Mouse (Mus musculus): ENCODE measurements around the gene Psmc6. TPM values are rescaled to one million over a fixed set of nuclear protein-coding genes. Genes with fewer than 3 reads are reported as not detected.

Gene Psmc6
- total and polyA plus RNA-seq, 3 experiments: 125 to 270 (median 208) TPM

DNA sequence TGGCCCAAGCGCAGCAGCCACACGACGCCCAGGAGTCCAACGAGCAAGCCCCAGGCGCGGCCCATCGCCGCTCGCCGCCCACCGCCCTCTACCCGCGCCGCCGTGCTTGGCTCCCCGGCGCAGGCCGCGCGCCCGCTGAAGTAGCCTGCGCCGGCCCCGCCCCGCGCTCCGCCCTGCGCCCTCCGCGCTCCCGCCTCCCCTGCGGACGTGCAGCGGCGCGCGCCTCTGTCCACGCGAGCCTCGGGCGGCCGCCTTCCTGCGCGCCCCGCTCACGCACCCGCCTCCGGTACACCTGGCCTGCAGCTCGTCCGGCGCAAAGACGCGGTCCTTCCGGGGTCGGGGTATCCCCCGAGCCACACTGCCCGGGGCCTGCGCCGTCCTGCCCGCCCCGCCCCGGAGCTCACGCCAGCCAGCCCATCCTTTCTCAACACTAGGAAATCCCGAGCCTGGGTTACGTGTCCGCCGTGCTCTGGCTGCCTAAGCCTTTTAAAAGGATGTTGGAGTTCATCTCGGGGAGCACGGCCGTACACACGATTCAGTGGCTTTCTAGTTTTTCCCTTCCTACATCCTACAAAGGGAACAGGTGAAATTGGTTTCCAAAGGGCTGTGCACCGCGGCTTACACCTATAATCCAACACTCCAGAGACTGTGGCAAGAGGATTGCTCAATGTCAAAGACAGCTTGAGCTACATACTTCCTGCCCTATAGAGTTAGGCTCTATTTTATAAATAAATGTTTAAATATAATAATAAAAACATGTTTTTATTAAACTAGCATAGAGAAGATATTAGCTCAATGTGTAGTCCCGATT, 11.0 kb upstream of the Psmc6 start, which contains the start of gene Ero1l:
Ero1l (minus strand) TSS at position 346 of the 811 bp plus-strand sequence.
- DNase-seq (ENCODE audit: low read depth, low spot score): peak; percentile 86
- peak within 1 kb of the TSS; percentile 96 for H3K27ac ChIP-seq (ENCODE audit: control insufficient read depth, low read depth, low read length)
- TF ChIP-seq ZMIZ1 (IDR thresholded peaks at IDR 0.05; ENCODE audit: low read depth, low read length) (peak; percentile 97), TBP (IDR thresholded peaks at IDR 0.05; ENCODE audit: low read depth, low read length) (0 out of 2 replicates have a peak, but pooled peaks have one; percentile 26), ETS1 (IDR thresholded peaks at IDR 0.05; ENCODE audit: low read depth, low read length) (0 out of 2 replicates have a peak, but pooled peaks have one; percentile 8), TAL1 (IDR thresholded peaks at IDR 0.05; ENCODE audit: low read length) (no peak), HCFC1 (IDR thresholded peaks at IDR 0.05; ENCODE audit: low read depth, low read length) (peak; percentile 41), ZC3H11A (IDR thresholded peaks at IDR 0.05; ENCODE audit: low read depth, low read length) (no peak), NRF1 (IDR thresholded peaks at IDR 0.05; ENCODE audit: insufficient read depth, low read depth, low read length, poor library complexity, severe bottlenecking) (peak; percentile 61), EP300 (IDR thresholded peaks at IDR 0.05; ENCODE audit: low read depth in 1 of 2, low read length in 2 of 2) (no peak), USF1 (IDR thresholded peaks at IDR 0.05; ENCODE audit: low read depth, low read length) (no peak), E2F4 (IDR thresholded peaks at IDR 0.05; ENCODE audit: borderline replicate concordance, low read depth, low read length) (no peak), GATA1 (IDR thresholded peaks at IDR 0.05; ENCODE audit: low read depth, low read length) (no peak), CTCF (IDR thresholded peaks at IDR 0.05 in 2 of 3, conservative IDR thresholded peaks at IDR 0.05 in 1 of 3; ENCODE audit: control insufficient read depth in 1 of 3, insufficient read depth in 1 of 3, low read depth in 2 of 3, low read length in 3 of 3, poor library complexity in 1 of 3, severe bottlenecking in 1 of 3) (no peak), MAFK (IDR thresholded peaks at IDR 0.05; ENCODE audit: borderline replicate concordance, low read depth, low read length) (no peak), SMC3 (IDR thresholded peaks at IDR 0.05; ENCODE audit: low read depth, low read length) (no peak), UBTF (IDR thresholded peaks at IDR 0.05; ENCODE audit: borderline replicate concordance, insufficient read depth, low read depth, low read length) (no peak), TCF12 (IDR thresholded peaks at IDR 0.05; ENCODE audit: low read depth, low read length) (0 out of 2 replicates have a peak, but pooled peaks have one; percentile 22), MEF2A (IDR thresholded peaks at IDR 0.05; ENCODE audit: extremely low read depth, insufficient replicate concordance, low read depth, low read length, poor library complexity, severe bottlenecking) (no peak), ZNF384 (IDR thresholded peaks at IDR 0.05; ENCODE audit: low read depth, low read length) (no peak), ELF1 (IDR thresholded peaks at IDR 0.05; ENCODE audit: low read depth, low read length) (peak; percentile 44; the same call in 1 of the 2 replicates), USF2 (IDR thresholded peaks at IDR 0.05; ENCODE audit: borderline replicate concordance in 1 of 2, insufficient read depth in 1 of 2, low read depth in 1 of 2, low read length in 2 of 2) (no peak), JUND (IDR thresholded peaks at IDR 0.05; ENCODE audit: low read depth, low read length) (no peak), ZKSCAN1 (IDR thresholded peaks at IDR 0.05; ENCODE audit: low read depth, low read length) (no peak), MAZ (IDR thresholded peaks at IDR 0.05; ENCODE audit: low read depth, low read length) (no peak), NELFE (IDR thresholded peaks at IDR 0.05; ENCODE audit: low read depth, low read length) (peak; percentile 85), CHD2 (IDR thresholded peaks at IDR 0.05; ENCODE audit: low read length) (no peak), MYC (IDR thresholded peaks at IDR 0.05; ENCODE audit: low read depth, low read length) (no peak; the same call in 1 of the 2 replicates), KAT2A (conservative IDR thresholded peaks at IDR 0.05; ENCODE audit: low read depth, low read length) (no peak), MXI1 (IDR thresholded peaks at IDR 0.05; ENCODE audit: low read depth, low read length) (peak; percentile 81), POLR2AphosphoS2 (IDR thresholded peaks at IDR 0.05; ENCODE audit: low read length) (peak; percentile 71), RCOR1 (IDR thresholded peaks at IDR 0.05; ENCODE audit: low read depth, low read length) (peak; percentile 11; the same call in 1 of the 2 replicates), MAX (IDR thresholded peaks at IDR 0.05; ENCODE audit: low read length) (peak; percentile 50; the same call in 1 of the 2 replicates), GABPA (IDR thresholded peaks at IDR 0.05; ENCODE audit: low read depth, low read length) (no peak), POLR2A (IDR thresholded peaks at IDR 0.05; ENCODE audit: control insufficient read depth in 1 of 2, insufficient read depth in 1 of 2, low read depth in 1 of 2, low read length in 2 of 2, poor library complexity in 1 of 2) (peak; percentile 85 to 92), MYB (IDR thresholded peaks at IDR 0.05; ENCODE audit: low read depth, low read length) (no peak), POLR2AphosphoS5 (IDR thresholded peaks at IDR 0.05; ENCODE audit: borderline replicate concordance, low read depth, low read length) (no peak)

More for the DNA sequence above, 11.0 kb upstream of the Psmc6 start, which contains the start of gene Ero1l:
- Histone ChIP-seq H3K27me3 (ENCODE audit: control insufficient read depth in 1 of 2, insufficient read depth in 2 of 2, low read length in 2 of 2) (no peaks in the 10 kb centered on the region), H3K4me1 (ENCODE audit: control insufficient read depth in 1 of 2, insufficient read depth in 2 of 2, low read length in 2 of 2) (peaks cover 31 to 35% of the 10 kb centered on the region in 2 experiments), H3K4me3 (ENCODE audit: control insufficient read depth in 1 of 2, insufficient read depth in 1 of 2, low read depth in 2 of 2, low read length in 2 of 2) (peak within 1 kb of the TSS; percentile 77 to 91), H3K79me2 (ENCODE audit: control insufficient read depth, insufficient read depth, low read length, poor library complexity) (peaks cover 46% of the 10 kb centered on the region), H3K36me3 (ENCODE audit: control insufficient read depth in 1 of 2, insufficient read depth in 2 of 2, low read length in 2 of 2) (peaks cover 2 to 47% of the 10 kb centered on the region in 2 experiments; a peak in 3 of 4 replicates), H3K9me3 (replicated peaks; ENCODE audit: insufficient read depth, low read length) (no peaks in the 10 kb centered on the region), H3K9ac (ENCODE audit: control insufficient read depth, low read depth, low read length, poor library complexity, severe bottlenecking) (peak within 1 kb of the TSS; percentile 88)
